Mouse (Mus musculus): ENCODE results near the gene Nrros. TPM values are rescaled to one million over a fixed set of nuclear protein-coding genes. Genes with fewer than 3 reads are reported as not detected.
"Not testable (repeated sequence)": the region's sequence is repeated elsewhere in the genome, so short reads cannot be mapped to it uniquely, and the experiment has no call there.

Gene Nrros
- total RNA-seq, 1 experiment from 2014 or later = 8.0 TPM

DNA sequence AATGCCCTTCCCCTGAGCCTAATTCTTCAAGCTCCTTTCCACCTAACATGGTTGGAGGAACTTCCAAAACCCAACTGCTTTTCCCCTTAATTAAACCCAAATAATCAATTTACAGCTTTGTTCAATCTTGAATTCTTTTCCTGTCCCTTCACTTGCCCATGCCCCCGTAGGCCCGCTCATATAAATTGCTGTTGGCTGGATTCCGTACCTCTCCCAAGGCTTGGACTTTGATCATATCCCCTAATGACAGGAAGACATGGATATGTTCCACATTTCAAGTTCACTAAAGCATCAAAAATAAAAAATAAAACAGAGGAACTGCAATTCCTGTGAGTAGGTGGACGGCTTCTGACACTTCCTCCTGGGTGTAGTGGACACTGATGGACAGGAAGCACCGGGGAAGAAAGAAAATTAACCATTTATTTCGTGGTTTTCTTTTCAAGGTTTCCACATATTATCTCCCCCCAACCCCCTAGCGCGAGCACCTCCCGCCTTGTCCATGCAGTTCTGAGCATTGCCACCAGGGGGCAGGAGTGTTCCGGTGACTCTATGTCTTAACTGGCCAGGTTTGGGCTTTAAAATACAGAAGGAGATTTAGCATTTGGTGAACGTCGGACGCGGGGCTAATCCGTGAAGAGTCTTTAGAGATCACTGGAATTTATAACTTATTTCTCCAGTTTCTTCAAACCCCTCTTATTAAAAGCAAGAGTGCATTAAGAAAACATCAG lies 50.3 kb downstream of the Nrros start:
- DNase-seq = peak; percentile 93

DNA sequence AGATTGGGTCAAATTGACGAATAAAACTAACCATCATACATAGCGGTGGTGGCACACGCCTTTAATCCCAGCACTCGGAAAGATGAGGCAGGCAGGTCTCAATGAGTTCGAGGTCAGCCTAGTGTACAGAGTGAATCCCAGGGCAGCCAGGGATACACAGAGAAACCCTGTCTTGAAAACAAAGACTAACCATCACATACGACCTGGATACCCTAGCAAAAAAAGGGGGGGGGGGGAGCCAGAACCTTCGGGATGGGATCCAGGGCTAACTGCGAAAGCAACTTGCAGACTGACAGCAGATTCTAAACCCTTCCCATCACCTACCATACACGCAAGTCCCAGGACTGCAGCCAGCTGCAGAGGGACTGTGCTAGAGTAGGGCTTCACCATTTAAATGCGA lies 51.0 kb downstream of the Nrros start:
- no peak for DNase-seq

DNA sequence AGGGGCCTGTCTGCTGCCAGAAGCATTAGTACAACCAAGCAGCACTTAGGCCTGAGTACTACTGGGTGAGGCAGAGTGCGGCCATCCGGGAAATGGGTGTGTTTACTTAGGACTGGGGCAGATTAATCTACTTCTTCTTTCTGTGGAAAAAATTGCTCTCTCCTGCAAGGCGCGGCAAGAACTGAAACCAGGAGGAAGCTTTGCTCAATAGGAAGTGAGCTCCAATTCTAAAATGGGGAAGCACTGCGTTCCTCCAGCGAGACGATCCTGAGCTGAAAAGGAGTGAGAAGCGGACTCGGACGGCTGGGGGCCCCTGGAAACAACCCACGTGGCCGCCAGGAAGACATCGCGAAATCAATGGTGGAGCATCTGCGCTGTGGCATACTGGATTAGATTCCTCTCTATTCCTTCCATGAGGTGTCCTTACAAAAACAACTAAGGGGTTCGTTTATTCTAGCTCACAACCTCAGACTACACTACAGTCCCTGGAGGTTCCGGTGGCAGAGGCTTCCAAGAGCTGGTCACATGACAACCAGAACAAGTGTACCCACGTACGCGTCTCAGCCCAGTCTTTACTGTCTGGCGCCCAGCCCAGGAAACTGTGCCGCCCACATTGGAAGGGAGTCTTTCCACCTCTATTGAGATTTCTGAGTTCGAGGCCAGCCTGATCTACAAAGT lies 51.7 kb downstream of the Nrros start:
- DNase-seq = peak; percentile 74

DNA sequence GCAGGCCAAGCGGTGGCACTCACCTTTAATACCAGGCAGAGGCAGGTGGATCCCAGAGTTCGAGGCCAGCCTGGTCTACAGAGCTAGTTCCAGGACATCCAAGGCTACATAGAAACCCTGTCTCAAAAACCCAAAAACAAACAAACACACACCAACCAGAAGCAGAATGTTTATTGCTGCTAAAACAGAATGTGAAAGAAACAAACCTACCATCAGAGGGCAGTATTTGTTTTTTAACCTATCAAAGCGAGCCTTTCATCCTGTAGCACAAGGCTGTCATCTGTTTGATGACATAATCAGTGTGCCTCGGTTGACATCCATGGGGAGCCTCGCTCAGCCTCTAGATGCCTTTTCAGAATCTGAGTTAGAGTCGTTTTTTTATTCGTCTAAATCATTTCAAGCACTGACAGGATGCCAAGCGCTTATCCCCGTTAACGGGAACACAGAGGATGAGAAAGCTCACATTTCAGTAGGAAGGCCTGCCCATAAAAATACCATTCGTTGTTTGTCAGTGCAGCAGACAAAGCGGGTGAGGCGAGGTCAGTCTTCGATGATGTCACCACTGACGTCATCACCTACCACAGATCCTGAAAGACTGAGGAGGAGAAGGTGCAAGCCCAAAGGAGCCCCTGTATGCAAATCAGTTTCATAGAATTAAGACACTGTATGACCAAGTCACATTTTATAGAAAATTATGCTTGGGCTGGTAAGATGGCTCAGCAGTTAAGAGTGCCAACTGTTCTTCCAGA lies 54.3 kb downstream of the Nrros start:
- peak; percentile 35 for DNase-seq

DNA sequence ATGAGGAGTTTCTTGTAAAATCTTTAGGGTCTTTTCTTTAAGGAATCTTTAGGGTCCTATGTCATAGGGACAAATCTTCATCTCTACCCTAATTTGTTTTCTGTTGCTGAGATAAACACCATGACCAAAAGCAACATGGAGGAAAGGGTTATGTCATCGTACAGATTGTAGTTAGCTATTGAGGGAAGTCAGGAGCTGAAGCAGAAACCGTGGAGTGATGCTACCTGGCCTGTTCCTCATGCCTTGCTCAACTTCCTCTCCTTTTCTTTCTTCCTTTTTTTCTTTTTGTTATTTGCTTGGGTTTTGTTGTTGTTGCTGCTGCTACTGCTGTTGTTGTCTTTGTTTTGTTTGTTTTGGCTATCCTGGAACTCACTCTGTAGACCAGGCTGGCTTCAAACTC lies 56.8 kb downstream of the Nrros start:
- DNase-seq = no peak

DNA sequence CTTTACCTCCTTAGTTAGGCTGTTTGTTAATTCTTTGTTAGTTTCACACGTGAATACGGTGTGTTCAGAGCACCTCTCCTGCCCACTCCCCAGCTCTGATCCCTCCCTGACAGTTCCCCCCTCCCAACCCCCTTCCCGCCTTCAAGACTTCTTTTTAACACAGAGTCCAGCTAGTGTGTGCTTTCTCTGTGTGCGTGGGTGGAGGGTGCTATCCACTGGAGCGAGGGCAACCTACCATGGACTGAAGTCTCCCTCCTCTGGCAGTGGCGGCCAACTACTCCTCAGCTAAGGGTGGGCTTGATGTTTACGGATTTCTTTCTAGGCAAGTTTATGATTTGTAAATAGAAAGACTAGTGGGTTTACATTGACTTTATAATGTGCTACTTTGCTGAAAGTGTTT lies 57.2 kb downstream of the Nrros start:
- no peak for DNase-seq

DNA sequence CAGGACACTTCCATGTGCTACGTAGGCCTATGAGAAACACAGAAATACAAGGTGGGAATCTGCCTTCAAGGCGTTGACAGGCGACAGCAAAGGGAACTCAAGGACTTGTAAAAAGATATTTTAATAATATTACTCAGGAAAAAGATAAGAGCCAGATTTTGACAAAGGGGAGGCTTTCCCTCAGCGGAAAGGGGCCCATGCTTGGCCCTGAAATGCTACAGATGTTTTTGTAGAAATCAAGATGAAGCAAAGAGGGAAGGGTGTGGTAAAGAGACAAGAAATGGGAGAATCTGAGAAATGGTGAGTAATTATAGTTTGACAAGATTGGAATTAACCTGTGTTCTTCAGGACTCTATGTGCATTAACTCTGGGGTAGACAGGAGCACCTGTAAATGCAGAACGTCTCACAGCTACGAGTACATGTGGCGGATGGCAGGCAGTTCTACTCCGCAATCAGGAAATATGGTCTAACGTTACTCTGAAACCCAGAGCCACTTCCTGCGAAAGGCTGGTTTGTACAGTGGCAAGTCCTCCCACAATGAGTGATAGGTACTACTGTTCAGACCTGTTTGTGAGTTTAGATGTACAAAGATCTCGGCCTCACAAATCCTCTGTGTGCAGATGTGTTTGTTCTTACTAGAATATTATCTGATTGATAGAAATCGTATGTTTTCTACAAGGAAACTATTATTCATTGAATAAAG lies 57.9 kb downstream of the Nrros start:
- DNase-seq = no peak

DNA sequence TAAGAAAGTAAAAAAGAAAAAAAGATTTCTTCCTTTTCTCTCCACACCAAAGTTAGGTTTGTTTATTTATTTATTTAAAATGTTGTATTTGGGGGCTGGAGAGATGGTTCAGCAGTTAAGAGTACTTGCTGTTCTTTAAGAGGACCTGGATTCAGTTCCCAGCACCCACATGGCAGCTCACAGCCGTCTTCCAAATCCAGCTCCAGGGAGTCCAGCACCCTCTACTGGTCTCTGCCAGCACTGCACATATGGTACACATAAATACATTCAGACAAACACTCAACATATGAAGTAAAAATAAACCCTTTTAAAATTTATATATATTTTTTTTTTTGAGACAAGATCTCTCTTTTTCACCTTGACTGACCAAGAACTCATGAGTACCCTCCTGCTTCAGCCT lies 59.7 kb downstream of the Nrros start:
- no peak for DNase-seq

DNA sequence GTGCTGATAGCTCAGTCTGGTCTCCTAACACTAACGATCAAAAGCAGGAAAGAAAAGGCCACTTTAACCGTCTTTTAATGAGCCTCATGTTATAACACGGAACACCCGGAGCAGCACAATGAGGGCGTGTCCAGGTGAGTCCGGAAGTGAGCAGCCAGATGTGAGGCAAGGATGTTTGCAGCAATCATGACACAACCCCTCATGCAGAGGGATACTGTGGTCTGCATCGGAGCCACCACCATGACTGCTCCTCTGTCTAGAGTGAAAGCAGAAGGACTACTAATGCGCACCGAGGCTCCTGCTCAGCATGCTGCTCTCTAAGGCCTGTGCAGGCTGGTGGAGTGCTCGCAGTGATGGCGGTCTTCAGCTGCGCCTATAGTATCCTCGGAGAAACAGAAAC lies 63.1 kb downstream of the Nrros start:
- no peak for DNase-seq

DNA sequence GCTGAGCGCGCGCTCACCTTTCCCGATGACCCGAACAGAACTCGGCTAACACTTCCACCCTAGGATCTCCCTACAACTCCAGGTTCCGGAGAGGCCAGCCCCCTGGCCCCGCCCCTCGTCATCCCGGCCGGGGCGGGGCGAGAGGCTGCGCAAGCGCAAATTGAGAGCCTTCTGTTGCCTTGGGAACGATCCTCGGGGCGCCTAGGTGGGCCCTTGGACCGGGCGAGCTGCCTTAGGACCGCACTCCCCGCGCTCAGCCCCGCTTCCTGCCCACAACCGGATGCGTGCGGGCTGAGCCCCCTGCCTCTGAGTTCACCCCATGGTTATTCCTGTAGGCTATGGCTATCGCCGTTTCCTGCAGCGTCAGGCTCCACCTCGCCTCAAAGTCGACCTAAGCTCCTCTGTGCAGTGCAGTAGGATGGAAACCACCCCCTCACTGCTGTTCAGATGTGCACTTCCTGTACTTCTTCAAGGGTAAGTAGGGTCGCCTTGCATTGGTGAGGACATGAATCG lies 65.7 kb downstream of the Nrros start, which contains the start of the genes Pigx and Cep19:
Gene Pigx, minus strand, starts transcription at position 103 of the 513 bp plus-strand sequence.
Gene Cep19, plus strand, starts transcription at position 163 of the 513 bp plus-strand sequence.
- peak; percentile 95 for DNase-seq

DNA sequence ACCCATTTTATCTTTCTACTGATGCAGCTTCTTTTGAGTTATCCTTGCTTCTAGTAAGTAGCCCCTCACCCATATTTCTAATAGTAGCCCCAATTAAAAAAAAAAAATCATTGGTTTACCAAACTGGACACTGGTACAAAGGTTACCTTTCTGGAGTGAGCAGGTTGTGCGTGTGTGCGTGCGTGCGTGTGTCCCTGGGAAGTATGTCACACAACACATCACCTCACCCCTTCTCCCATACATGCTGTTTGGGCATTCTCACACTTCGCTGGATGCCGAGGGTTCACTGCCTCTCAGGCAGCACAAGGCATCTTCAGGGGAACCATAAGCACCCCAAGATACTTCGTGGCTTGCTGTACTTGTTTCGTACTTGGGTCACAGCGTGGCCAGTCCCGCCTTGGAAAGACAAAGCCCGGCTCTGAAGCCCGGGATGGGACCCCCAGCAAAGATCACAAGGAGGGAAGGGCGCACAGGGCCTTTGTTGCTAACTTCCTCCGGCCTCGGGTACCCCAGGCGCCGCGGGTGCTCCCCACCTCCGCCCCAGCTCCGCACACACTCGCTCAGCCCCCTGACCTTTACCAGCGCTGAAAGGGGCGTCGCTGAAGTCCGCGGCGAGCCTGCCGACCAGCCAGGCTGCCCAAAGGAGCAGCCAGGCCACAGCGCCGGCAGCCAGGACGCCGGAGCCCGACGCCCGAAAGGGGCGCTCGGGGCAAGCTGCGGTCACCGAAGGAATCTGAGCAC lies 66.3 kb downstream of the Nrros start:
- DNase-seq = no peak

DNA sequence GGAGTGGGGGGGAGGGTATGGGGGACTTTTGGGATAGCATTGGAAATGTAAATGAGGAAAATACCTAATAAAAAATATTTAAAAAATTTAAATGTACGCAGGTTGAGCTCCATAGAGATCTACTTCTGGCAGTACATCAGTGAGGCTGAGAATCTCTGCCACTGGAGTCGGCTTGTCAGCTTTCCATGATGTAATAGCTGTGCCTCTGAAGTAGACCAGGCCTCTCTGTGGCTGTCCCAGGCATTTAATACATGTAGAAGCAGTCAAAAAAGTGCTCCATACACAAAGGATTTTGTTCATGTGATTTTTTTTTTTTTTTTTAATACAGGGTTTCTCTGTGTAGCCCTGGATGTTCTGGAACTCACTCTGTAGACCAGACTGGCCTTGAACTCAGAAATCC lies 67.6 kb downstream of the Nrros start:
- not testable (repeated sequence) for DNase-seq

Other genes with a start within 250 kb of the Nrros start
- 1.1 and 1.3 TPM in 2 replicates for gene Pigz, start 231.7 kb downstream of the Nrros start, total RNA-seq (2021)
- gene 0610012G03Rik, start 217.1 kb downstream of the Nrros start, total RNA-seq (2021) = 54.2 and 55.0 TPM in 2 replicates
- gene Ncbp2, start 217.1 kb downstream of the Nrros start, total RNA-seq (2021) = 48.6 and 51.0 TPM in 2 replicates
- gene Senp5, start 162.3 kb downstream of the Nrros start, total RNA-seq (2021) = 20.8 and 22.1 TPM in 2 replicates
- gene Pak2, start 86.3 kb downstream of the Nrros start, total RNA-seq (2021) = 58.2 and 64.3 TPM in 2 replicates
- gene Pigx, start 65.9 kb downstream of the Nrros start, total RNA-seq (2021) = 36.8 and 37.7 TPM in 2 replicates
- 9.9 and 11.3 TPM in 2 replicates for gene Cep19, start 65.8 kb downstream of the Nrros start, total RNA-seq (2021)
- gene Bex6, start 14.2 kb upstream of the Nrros start, total RNA-seq (2021) = not detected in 2 replicates
- 17.6 and 18.4 TPM in 2 replicates for gene Fbxo45, start 81.6 kb upstream of the Nrros start, total RNA-seq (2021)
- gene Wdr53, start 81.6 kb upstream of the Nrros start, total RNA-seq (2021) = 13.9 and 16.7 TPM in 2 replicates
- not detected in 2 replicates for gene Smco1, start 105.9 kb upstream of the Nrros start, total RNA-seq (2021)
- gene Rnf168, start 111.9 kb upstream of the Nrros start, total RNA-seq (2021) = 22.2 and 22.8 TPM in 2 replicates
- 50.3 and 55.2 TPM in 2 replicates for gene Ubxn7, start 166.7 kb upstream of the Nrros start, total RNA-seq (2021)
- gene Tm4sf19, start 234.9 kb upstream of the Nrros start, total RNA-seq (2021) = not detected in 2 replicates

Measured in adrenal gland, postnatal 14 days (tissue).